Mouse (Mus musculus): ENCODE measurements around the gene Ak9.

Ak9 gene

DNA sequence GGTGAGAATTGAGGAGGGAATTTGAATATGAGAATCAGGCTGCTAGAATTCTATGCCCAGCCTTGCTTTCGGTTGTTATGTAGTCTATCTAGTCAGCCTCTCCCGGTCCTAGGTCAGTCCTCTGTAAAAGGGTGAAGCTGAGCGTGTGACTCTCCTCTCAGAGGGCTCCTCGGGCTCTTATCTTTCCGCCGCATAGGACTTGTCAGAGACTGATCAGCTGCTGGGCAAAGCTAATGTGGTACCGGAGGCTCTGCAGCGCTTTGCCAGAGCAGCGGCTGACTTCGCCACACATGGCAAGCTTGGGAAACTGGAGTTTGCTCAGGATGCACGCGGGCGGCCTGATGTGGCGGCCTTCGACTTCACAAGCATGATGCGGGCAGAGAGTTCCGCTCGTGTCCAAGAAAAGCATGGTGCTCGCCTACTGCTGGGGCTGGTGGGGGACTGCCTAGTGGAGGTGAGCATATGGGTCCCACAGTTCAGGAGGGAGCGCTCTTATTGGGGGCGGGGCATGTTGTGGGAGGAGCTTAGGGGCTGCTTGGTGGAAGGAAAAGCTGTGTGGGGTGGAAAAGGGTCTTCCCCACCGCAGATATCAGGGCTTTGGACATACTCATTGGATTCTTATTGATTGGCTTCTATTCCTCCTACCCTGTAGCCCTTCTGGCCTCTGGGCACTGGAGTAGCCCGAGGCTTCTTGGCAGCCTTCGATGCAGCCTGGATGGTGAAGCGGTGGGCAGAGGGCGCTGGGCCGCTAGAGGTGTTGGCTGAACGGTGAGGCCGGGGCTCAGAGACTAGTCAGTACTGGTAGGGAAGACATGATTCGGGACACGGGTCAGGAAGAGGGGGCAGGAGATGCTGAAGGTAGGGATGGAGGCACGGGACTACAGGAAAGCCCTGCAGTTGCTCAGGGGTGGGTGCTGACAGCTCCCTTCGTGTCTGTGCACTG lies 177.4 kb downstream of the Ak9 start:
- no peak for DNase-seq (ENCODE audit: extremely low read depth, insufficient read length, low spot score)

DNA sequence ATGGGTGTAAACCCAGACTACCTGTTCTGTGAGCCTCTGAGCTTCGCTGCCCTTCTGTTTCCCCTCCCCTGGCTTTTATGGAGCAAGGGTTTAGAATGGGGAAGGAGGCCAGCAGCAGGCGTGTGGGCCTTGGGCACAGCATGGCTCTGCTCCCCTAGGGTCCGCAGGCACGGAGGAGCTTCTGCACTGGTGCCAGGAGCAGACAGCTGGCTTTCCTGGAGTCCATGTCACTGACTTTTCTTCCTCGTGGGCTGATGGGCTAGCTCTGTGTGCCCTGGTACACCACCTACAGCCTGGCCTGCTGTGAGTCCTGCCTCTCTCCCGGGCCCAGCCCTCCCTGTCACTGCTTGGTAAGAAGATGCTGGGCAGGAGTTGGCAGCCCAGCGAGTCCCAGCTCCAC lies 178.7 kb downstream of the Ak9 start:
- DNase-seq (ENCODE audit: extremely low read depth, insufficient read length, low spot score), result no peak
